Mouse (Mus musculus): ENCODE measurements around the gene Rusc2. TPM values are rescaled to one million over a fixed set of nuclear protein-coding genes. Genes with fewer than 3 reads are reported as not detected.

Rusc2 gene
- polyA plus RNA-seq (2012; rRNA removed): 91.1 and 92.8 TPM in 2 replicates

DNA sequence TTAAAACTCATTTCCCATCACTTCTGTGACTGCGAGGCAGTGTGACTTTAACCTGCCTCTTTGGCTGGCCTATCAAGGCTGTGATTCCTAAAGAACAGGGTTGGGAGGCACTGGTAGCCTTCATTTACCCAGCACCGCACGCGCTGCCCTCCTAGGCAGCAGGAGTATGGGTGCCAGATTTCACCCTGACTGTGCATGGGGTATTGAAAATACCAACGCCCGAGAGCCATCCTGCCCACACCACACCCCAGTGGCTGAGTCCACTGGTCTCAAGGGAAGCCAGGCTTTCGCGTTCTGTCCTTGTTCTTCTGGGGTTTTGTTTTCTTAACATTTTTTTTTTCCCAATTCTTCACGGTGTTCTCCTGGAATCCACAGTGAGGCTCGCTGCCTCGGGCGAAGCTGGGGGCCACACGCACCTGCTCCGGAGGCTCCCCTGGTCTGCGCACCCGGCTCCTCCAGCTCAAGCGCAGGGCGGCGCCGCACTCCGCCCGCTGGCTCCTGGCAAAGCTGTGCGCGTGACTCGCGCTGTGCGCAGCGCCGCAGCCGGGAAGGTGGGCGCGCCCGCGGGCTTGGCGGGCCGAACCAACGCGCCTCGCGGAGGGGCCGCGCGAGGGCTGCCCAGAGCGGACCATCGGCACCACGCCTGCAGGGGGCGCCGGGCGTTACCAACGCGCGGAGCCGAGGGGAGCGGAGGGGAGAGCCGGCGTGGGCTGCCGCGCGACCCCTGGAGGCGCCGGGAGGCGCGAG lies at the start of gene Rusc2:
Gene Rusc2 (plus strand): TSS at position 572 of the 747 bp plus-strand sequence.
- peaks cover 12% of the 10 kb centered on the region for H3K4me1 ChIP-seq (ENCODE audit: control insufficient read depth, insufficient read depth, low read length)
- peak; percentile 90 for DNase-seq
- peak; percentile 69 for TF ChIP-seq POLR2A (IDR thresholded peaks at IDR 0.05; ENCODE audit: borderline replicate concordance, extremely low read depth, low read depth, low read length)
- TF ChIP-seq CTCF (IDR thresholded peaks at IDR 0.05; ENCODE audit: insufficient read depth, low read length): no peak
- under 1% methylated on average over 63 of the region's 63 CpGs for WGBS
- H3K4me3 ChIP-seq (replicated peaks; ENCODE audit: extremely low read depth, low read depth, low read length): peak within 1 kb of the TSS; percentile 77

DNA sequence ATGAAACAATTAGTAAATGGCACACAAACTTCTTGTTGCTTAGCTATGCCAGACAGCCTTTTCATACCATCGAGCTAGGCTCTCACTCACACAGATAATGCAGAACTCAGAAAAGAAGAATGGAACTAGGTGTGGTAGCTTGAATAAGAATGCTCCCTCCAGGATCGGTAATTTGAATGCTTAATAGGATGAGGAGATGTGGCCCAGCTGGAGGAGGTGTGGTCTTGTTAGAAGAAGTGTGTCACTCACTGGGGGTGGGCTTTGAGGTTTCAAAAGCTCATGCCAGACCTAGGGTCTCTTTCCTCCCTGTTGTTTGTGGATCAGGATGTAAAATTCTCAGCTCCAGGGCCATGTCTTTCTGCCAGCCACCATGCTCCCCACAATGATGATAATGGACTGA lies 47.0 kb upstream of the Rusc2 start:
- TF ChIP-seq CTCF (IDR thresholded peaks at IDR 0.05; ENCODE audit: insufficient read depth, low read length): no peak
- no peak for TF ChIP-seq POLR2A (IDR thresholded peaks at IDR 0.05; ENCODE audit: borderline replicate concordance, extremely low read depth, low read depth, low read length)
- WGBS: 47% methylated on average over 2 of the region's 2 CpGs

DNA sequence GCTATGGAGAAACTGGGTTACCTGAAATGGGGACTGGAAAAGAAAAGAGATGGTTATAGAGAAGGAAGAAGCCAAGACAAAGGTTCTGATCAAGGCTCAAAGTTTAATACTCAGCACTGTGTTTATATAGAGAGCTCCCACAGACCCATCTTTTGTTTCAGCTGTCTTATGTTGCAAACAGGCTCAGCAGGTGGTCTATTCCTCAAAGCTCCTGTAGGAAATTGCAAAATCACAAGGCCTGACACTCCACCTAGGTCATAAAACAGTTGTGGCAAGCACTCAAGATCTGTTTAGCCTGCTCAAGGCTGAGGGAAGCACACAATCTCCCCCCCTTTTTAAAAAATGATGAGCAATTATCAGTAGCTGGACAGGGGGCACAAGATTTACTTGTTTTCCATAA lies 45.6 kb upstream of the Rusc2 start:
- no peak for DNase-seq
- TF ChIP-seq POLR2A (IDR thresholded peaks at IDR 0.05; ENCODE audit: borderline replicate concordance, extremely low read depth, low read depth, low read length) (no peak), CTCF (IDR thresholded peaks at IDR 0.05; ENCODE audit: insufficient read depth, low read length) (no peak)
- Histone ChIP-seq H3K4me1 (ENCODE audit: control insufficient read depth, insufficient read depth, low read length) (no peaks in the 10 kb centered on the region), H3K4me3 (replicated peaks; ENCODE audit: extremely low read depth, low read depth, low read length) (no peak overlapping the region)

More for the DNA sequence above, 47.0 kb upstream of the Rusc2 start:
- DNase-seq: no peak
- Histone ChIP-seq H3K4me1 (ENCODE audit: control insufficient read depth, insufficient read depth, low read length) (no peaks in the 10 kb centered on the region), H3K4me3 (replicated peaks; ENCODE audit: extremely low read depth, low read depth, low read length) (no peak overlapping the region)

DNA sequence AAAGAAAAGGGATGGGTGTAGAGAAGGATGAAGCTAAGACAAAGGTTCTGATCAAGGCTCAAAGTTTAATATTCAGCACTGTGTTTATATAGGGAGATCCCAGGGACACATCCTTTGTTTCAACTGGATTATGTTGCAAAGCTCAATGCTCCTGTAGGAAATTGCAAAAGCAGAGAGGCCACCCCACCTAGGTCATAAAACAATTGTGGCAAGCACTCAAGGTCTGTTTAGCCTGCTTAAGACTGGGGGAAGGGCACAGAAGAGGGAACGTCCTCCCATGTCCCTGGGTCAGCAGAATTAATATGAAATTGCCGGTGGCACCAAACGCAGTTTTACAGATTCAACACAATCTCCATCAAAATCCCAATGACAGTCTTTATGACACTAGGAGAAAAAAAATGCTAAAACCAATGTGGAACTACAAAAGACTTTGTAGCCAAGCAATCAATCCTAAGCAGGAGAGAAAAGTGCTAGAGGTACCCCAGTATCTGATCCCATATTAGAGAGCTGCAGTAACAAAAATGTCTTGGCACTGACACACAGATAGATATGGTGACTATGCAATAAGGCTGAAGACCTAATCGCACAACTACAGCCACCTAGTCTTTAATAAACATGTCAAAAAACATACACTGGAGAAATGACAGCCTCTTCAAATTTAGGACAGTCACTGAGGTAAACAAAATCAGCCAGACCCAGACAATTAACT lies 41.5 kb upstream of the Rusc2 start:
- WGBS: 47% methylated on average over 4 of the region's 4 CpGs

DNA sequence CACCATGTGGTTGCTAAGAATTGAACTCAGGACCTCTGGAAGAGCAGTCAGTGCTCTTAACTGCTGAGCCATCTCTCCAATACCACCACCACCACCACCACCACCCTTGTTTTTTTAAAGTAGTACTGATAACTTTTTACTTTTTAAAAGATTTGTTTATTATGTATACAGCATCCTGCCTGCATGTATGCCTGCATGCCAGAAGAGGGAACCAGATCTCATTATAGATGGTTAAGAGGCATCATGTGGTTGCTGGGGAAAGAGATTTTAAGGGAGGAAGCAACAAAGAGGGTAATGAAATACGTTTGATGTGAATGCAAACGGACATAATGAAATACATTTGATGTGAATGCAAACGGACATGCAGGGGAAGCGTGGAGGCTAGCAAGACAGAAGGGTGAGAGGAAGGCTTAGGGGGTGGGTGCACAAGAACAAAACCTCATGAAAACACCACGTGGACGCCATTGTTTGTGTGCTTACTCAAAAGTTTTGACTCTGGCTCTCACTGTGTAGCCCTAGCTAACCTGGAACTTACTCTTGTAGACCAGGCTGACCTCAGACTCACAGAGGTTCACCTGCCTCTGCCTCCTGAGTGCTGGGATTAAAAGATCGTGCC lies 40.4 kb upstream of the Rusc2 start:
- TF ChIP-seq CTCF (IDR thresholded peaks at IDR 0.05; ENCODE audit: insufficient read depth, low read length) (no peak), POLR2A (IDR thresholded peaks at IDR 0.05; ENCODE audit: borderline replicate concordance, extremely low read depth, low read depth, low read length) (no peak)
- no peaks in the 10 kb centered on the region for H3K4me1 ChIP-seq (ENCODE audit: control insufficient read depth, insufficient read depth, low read length)
- H3K4me3 ChIP-seq (replicated peaks; ENCODE audit: extremely low read depth, low read depth, low read length): no peak overlapping the region
- WGBS: 85% methylated on average over 7 of the region's 7 CpGs
- no peak for DNase-seq

More for the DNA sequence above, 41.5 kb upstream of the Rusc2 start:
- TF ChIP-seq POLR2A (IDR thresholded peaks at IDR 0.05; ENCODE audit: borderline replicate concordance, extremely low read depth, low read depth, low read length): no peak
- no peak for TF ChIP-seq CTCF (IDR thresholded peaks at IDR 0.05; ENCODE audit: insufficient read depth, low read length)
- no peak for DNase-seq
- H3K4me1 ChIP-seq (ENCODE audit: control insufficient read depth, insufficient read depth, low read length): no peaks in the 10 kb centered on the region
- H3K4me3 ChIP-seq (replicated peaks; ENCODE audit: extremely low read depth, low read depth, low read length): no peak overlapping the region

DNA sequence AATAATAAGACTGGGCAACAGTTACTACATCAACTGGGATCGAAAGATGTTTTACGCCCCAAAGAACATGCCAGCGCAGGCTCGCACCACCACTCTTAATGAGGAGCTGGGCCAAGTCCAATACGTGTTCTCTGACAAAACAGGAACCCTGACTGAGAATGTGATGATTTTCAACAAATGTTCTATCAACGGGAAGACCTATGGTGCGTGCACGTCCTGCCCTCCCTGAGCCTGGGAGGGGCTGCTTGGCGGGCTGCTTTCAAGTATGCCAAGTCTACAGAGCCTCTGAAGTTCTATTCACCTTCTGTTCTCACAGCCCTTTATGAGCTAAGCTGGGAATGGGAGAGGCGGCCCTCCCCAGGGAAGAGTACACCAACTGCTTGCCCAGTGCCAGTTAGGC lies 39.3 kb upstream of the Rusc2 start:
- no peak for TF ChIP-seq CTCF (IDR thresholded peaks at IDR 0.05; ENCODE audit: insufficient read depth, low read length)
- TF ChIP-seq POLR2A (IDR thresholded peaks at IDR 0.05; ENCODE audit: borderline replicate concordance, extremely low read depth, low read depth, low read length): no peak
- DNase-seq: no peak
- WGBS: 89% methylated on average over 10 of the region's 10 CpGs

DNA sequence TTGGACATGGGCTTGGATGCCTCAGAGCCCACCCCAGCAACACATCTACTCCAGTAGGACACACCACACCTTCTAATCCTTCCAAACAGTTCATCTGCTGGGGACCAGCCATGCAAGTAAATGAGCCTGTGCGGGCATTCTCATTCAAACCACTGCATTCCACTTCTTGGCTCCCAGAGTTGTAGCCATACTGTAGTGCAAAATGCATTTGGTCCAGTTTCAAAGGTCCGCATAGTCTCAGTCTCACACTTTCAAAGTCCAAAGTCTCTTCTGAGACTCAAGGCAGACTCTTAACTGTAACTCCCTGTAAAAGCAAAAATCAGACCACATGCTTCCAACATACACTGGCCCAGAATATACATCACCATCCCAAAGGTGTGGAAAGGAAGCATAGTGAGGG lies 36.8 kb upstream of the Rusc2 start:
- DNase-seq: no peak
- WGBS: 93% methylated on average over 2 of the region's 2 CpGs
- H3K4me3 ChIP-seq (replicated peaks; ENCODE audit: extremely low read depth, low read depth, low read length): no peak overlapping the region
- no peak for TF ChIP-seq CTCF (IDR thresholded peaks at IDR 0.05; ENCODE audit: insufficient read depth, low read length)
- no peak for TF ChIP-seq POLR2A (IDR thresholded peaks at IDR 0.05; ENCODE audit: borderline replicate concordance, extremely low read depth, low read depth, low read length)
- no peaks in the 10 kb centered on the region for H3K4me1 ChIP-seq (ENCODE audit: control insufficient read depth, insufficient read depth, low read length)

More for the DNA sequence above, 39.3 kb upstream of the Rusc2 start:
- no peak overlapping the region for H3K4me3 ChIP-seq (replicated peaks; ENCODE audit: extremely low read depth, low read depth, low read length)
- no peaks in the 10 kb centered on the region for H3K4me1 ChIP-seq (ENCODE audit: control insufficient read depth, insufficient read depth, low read length)

DNA sequence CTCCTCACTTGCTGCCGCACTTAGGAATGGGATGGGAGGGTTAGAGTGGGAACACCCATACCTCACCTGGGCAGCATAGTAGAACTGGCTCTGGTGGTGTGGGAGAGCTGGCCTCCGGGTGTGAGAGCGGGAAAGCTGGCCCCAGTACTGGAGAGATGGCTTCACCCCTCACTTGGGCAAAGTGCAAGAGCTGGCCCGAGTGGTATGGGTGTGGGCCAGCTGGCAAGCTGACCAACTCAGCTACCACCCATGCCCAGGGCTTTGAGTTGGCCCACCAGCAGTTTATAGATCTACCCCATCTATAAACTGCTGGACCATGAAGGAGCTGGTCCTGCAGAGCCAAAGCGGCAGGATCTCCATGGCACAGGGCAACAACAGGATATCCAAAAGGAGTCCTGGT lies 32.6 kb upstream of the Rusc2 start:
- WGBS: 78% methylated on average over 5 of the region's 5 CpGs
- DNase-seq: no peak
- TF ChIP-seq CTCF (IDR thresholded peaks at IDR 0.05; ENCODE audit: insufficient read depth, low read length) (no peak), POLR2A (IDR thresholded peaks at IDR 0.05; ENCODE audit: borderline replicate concordance, extremely low read depth, low read depth, low read length) (no peak)
- Histone ChIP-seq H3K4me1 (ENCODE audit: control insufficient read depth, insufficient read depth, low read length) (no peaks in the 10 kb centered on the region), H3K4me3 (replicated peaks; ENCODE audit: extremely low read depth, low read depth, low read length) (no peak overlapping the region)

DNA sequence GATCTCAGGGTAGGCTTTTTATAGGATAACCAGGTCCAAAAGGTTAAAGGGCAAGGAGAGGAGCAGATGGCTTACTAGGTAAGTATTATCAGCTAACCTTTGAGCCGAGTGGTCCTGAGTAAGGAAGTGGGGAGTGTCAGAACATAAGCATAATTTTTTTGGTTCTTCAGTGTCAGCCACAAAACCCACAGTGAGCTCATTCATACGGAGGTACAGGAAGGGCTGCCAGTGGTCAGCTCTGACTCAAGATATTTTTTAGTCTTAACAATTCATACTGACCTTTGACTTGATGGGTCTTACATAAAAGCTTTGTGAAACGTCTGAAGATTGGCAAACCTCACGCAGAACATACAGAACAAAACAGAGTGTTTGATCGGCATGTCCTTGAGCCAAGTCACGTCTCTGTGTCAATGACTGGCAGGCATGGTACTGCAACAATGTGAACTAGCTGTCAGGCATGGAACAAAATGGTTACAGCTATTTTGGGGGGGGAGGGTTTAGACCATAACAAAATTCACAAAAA lies 31.7 kb upstream of the Rusc2 start:
- WGBS: 50% methylated on average over 6 of the region's 6 CpGs
- Histone ChIP-seq H3K4me1 (ENCODE audit: control insufficient read depth, insufficient read depth, low read length) (no peaks in the 10 kb centered on the region), H3K4me3 (replicated peaks; ENCODE audit: extremely low read depth, low read depth, low read length) (no peak overlapping the region)
- TF ChIP-seq POLR2A (IDR thresholded peaks at IDR 0.05; ENCODE audit: borderline replicate concordance, extremely low read depth, low read depth, low read length) (no peak), CTCF (IDR thresholded peaks at IDR 0.05; ENCODE audit: insufficient read depth, low read length) (no peak)
- no peak for DNase-seq
